In the genomic region with DNA sequence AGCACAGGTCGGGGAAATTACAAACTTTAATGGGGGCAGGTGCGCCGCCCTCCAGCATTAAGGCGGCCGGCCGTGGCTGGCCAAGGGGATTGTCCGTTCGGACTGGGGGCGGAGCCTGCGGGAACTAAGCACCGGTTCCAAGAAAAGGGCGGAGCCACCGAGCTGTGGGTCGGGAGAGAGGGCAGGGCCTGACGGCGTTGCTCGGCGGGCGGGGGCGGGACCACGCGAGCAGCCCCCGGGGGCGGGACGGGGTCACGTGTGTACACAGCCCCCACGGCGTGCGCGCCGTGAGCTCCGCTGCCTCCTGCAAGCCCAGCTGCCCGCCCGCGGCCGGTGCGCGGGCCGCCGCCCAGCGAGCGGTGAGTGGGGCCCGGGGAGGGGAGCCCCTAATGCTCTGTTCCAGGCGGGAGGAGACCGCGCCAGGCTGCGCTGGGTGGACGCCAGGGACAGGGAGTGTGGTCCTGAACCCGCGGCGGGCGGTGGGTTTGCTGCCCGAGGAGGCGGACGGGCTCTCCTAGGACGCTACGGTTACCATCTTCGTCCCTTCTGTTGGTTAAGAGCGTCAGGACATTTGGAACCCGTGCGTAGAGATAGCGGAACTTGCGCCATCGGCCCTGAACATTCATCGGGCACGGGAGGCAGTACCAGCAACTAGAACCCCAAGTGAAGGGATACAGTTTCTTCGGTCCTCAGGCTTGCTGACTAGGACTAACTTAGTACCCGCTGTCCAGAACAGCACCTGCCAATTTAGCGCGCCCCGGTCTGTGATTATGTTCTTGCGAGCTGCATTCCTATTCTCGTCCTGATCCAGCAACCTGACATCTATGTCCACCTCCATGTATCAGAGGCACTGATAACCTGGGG, we compare ENCODE assay signal across 8 mouse cellular contexts. TPM values are rescaled to one million over a fixed set of nuclear protein-coding genes. Genes with fewer than 3 reads are reported as not detected.
DNase-seq lines count a peak whose midpoint lies in the region; ATAC-seq lines count a peak whose summit lies in the region.

No protein-coding gene starts in this region.

- H3K9ac ChIP-seq in midbrain, embryonic 12.5 days (replicated peaks), result peak overlapping the region; percentile 59

- peak overlapping the region; percentile 83 for H3K4me3 ChIP-seq in embryonic facial prominence, embryonic 10.5 days
- H3K4me3 ChIP-seq in limb, embryonic 10.5 days, result peak overlapping the region; percentile 71
- H3K4me3 ChIP-seq in midbrain, embryonic 12.5 days, result peak overlapping the region; percentile 61

- peak; percentile 71 for ATAC-seq in granulocyte monocyte progenitor cell, adult 5-6 weeks (replicated peaks; ENCODE audit: poor library complexity, severe bottlenecking)
- ATAC-seq in midbrain, embryonic 12.5 days (ENCODE audit: low FRiP score, low read depth), result peak; percentile 87
- no peak for ATAC-seq in inflammation-experienced regulatory T-cells, adult 6 months

- H3K4me1 ChIP-seq in embryonic facial prominence, embryonic 10.5 days, result peaks cover 66% of the 10 kb centered on the region
- peaks cover 53% of the 10 kb centered on the region for H3K4me1 ChIP-seq in limb, embryonic 10.5 days
- peaks cover 24% of the 10 kb centered on the region for H3K4me1 ChIP-seq in midbrain, embryonic 12.5 days

- H3K9me3 ChIP-seq in embryonic facial prominence, embryonic 10.5 days, result no peaks in the 10 kb centered on the region
- no peaks in the 10 kb centered on the region for H3K9me3 ChIP-seq in limb, embryonic 10.5 days (replicated peaks)
- H3K9me3 ChIP-seq in midbrain, embryonic 12.5 days, result no peaks in the 10 kb centered on the region

- H3K36me3 ChIP-seq in embryonic facial prominence, embryonic 10.5 days (replicated peaks), result no peaks in the 10 kb centered on the region
- H3K36me3 ChIP-seq in limb, embryonic 10.5 days, result no peaks in the 10 kb centered on the region
- no peaks in the 10 kb centered on the region for H3K36me3 ChIP-seq in midbrain, embryonic 12.5 days

- peaks cover 5% of the 10 kb centered on the region; the same call in 1 of the 2 replicates for H3K27me3 ChIP-seq in embryonic facial prominence, embryonic 10.5 days (replicated peaks; ENCODE audit: low read depth, poor library complexity, severe bottlenecking)
- 0 out of 2 replicates have a peak, but pooled peaks cover 5% of the 10 kb centered on the region for H3K27me3 ChIP-seq in limb, embryonic 10.5 days (ENCODE audit: low read depth, poor library complexity, severe bottlenecking)
- H3K27me3 ChIP-seq in midbrain, embryonic 12.5 days, result 0 out of 2 replicates have a peak, but pooled peaks cover 4% of the 10 kb centered on the region

- H3K27ac ChIP-seq in embryonic facial prominence, embryonic 10.5 days (replicated peaks), result peak overlapping the region; percentile 83
- H3K27ac ChIP-seq in limb, embryonic 10.5 days, result peak overlapping the region; percentile 81
- no peak overlapping the region; the same call in 1 of the 2 replicates for H3K27ac ChIP-seq in midbrain, embryonic 12.5 days (replicated peaks)

- 2% methylated on average over 73 of the region's 73 CpGs for WGBS in embryonic facial prominence, embryonic 10.5 days
- WGBS in limb, embryonic 10.5 days, result 2% methylated on average over 73 of the region's 73 CpGs
- WGBS in midbrain, embryonic 12.5 days, result 2% methylated on average over 72 of the region's 73 CpGs

- H3K4me2 ChIP-seq in midbrain, embryonic 12.5 days (replicated peaks), result peak overlapping the region; percentile 89

- DNase-seq in adrenal gland, postnatal 14 days, result peak; percentile 98
- DNase-seq in embryonic facial prominence, embryonic 10.5 days (ENCODE audit: low spot score), result peak; percentile 91
- peak; percentile 97 for DNase-seq in kidney, adult 11 months
- DNase-seq in limb, embryonic 10.5 days (ENCODE audit: low spot score), result peak; percentile 89
- peak; percentile 98 for DNase-seq in skeletal muscle tissue, adult 2 months (ENCODE audit: low read depth, low spot score)

RNA-seq across cellular contexts. Expression of a gene that starts 3.1 kb away (rescaled TPM):
- 12.1 and 14.8 TPM in 2 replicates for total RNA-seq in adrenal gland, postnatal 14 days (2021)
- polyA plus RNA-seq in embryonic facial prominence, embryonic 10.5 days (2016; fragmentation: Nextera tagmentation; extraction: Ambion mirVana), result 1.7 and 2.5 TPM in 2 replicates
- total RNA-seq in granulocyte monocyte progenitor cell, adult 5-6 weeks (2014; fragmentation: Nextera tagmentation), result 5.0 and 7.3 TPM in 2 replicates
- total RNA-seq in granulocyte monocyte progenitor cell, adult 5-6 weeks (2017), result 4.0 and 5.4 TPM in 2 replicates
- polyA plus RNA-seq in limb, embryonic 10.5 days (2016; fragmentation: Nextera tagmentation; extraction: Ambion mirVana), result 2.2 and 2.3 TPM in 2 replicates
- 1.8 and 2.6 TPM in 2 replicates for polyA plus RNA-seq in midbrain, embryonic 12.5 days (2016; fragmentation: Nextera tagmentation; extraction: Ambion mirVana)
- 1 to 10 TPM; 3.9 to 5.8 (median 5.2) TPM for polyA plus RNA-seq in inflammation-experienced regulatory T-cells, adult 6 months (2017; shearing (Covaris generic))

RNA-seq across cellular contexts. Expression of a gene that starts 24.5 kb away (rescaled TPM):
- 0.30 TPM in 2 replicates for total RNA-seq in adrenal gland, postnatal 14 days (2021)
- polyA plus RNA-seq in embryonic facial prominence, embryonic 10.5 days (2016; fragmentation: Nextera tagmentation; extraction: Ambion mirVana), result 0.16 and 0.26 TPM in 2 replicates
- 0.53 and 5.8 TPM in 2 replicates for total RNA-seq in granulocyte monocyte progenitor cell, adult 5-6 weeks (2014; fragmentation: Nextera tagmentation)
- total RNA-seq in granulocyte monocyte progenitor cell, adult 5-6 weeks (2017), result 1.4 and 3.6 TPM in 2 replicates
- 0.16 and 0.56 TPM in 2 replicates for polyA plus RNA-seq in limb, embryonic 10.5 days (2016; fragmentation: Nextera tagmentation; extraction: Ambion mirVana)
- 0.22 and 0.36 TPM in 2 replicates for polyA plus RNA-seq in midbrain, embryonic 12.5 days (2016; fragmentation: Nextera tagmentation; extraction: Ambion mirVana)
- not detected for polyA plus RNA-seq in inflammation-experienced regulatory T-cells, adult 6 months (2017; shearing (Covaris generic))

RNA-seq across cellular contexts. Expression of a gene that starts 28.2 kb away (rescaled TPM):
- total RNA-seq in adrenal gland, postnatal 14 days (2021), result not detected in 2 replicates
- polyA plus RNA-seq in embryonic facial prominence, embryonic 10.5 days (2016; fragmentation: Nextera tagmentation; extraction: Ambion mirVana), result not detected in 2 replicates
- not detected in 2 replicates for total RNA-seq in granulocyte monocyte progenitor cell, adult 5-6 weeks (2014; fragmentation: Nextera tagmentation)
- not detected in 2 replicates for total RNA-seq in granulocyte monocyte progenitor cell, adult 5-6 weeks (2017)
- polyA plus RNA-seq in limb, embryonic 10.5 days (2016; fragmentation: Nextera tagmentation; extraction: Ambion mirVana), result not detected in 2 replicates
- 0.20 and 0.64 TPM in 2 replicates for polyA plus RNA-seq in midbrain, embryonic 12.5 days (2016; fragmentation: Nextera tagmentation; extraction: Ambion mirVana)
- polyA plus RNA-seq in inflammation-experienced regulatory T-cells, adult 6 months (2017; shearing (Covaris generic)), result not detected

RNA-seq across cellular contexts. Expression of a gene that starts 29.4 kb away (rescaled TPM):
- 68.3 and 74.0 TPM in 2 replicates for total RNA-seq in adrenal gland, postnatal 14 days (2021)
- polyA plus RNA-seq in embryonic facial prominence, embryonic 10.5 days (2016; fragmentation: Nextera tagmentation; extraction: Ambion mirVana), result 116 and 122 TPM in 2 replicates
- total RNA-seq in granulocyte monocyte progenitor cell, adult 5-6 weeks (2014; fragmentation: Nextera tagmentation), result 29.2 and 60.1 TPM in 2 replicates
- total RNA-seq in granulocyte monocyte progenitor cell, adult 5-6 weeks (2017), result 31.4 and 35.9 TPM in 2 replicates
- polyA plus RNA-seq in limb, embryonic 10.5 days (2016; fragmentation: Nextera tagmentation; extraction: Ambion mirVana), result 110 and 118 TPM in 2 replicates
- polyA plus RNA-seq in midbrain, embryonic 12.5 days (2016; fragmentation: Nextera tagmentation; extraction: Ambion mirVana), result 121 and 125 TPM in 2 replicates
- 10 to 100 TPM; 52.5 to 66.7 (median 65.2) TPM for polyA plus RNA-seq in inflammation-experienced regulatory T-cells, adult 6 months (2017; shearing (Covaris generic))

RNA-seq across cellular contexts. Expression of a gene that starts 42.3 kb away (rescaled TPM):
- total RNA-seq in adrenal gland, postnatal 14 days (2021), result 4.6 and 6.3 TPM in 2 replicates
- polyA plus RNA-seq in embryonic facial prominence, embryonic 10.5 days (2016; fragmentation: Nextera tagmentation; extraction: Ambion mirVana), result 0.33 and 0.46 TPM in 2 replicates
- total RNA-seq in granulocyte monocyte progenitor cell, adult 5-6 weeks (2014; fragmentation: Nextera tagmentation), result not detected in 2 replicates
- total RNA-seq in granulocyte monocyte progenitor cell, adult 5-6 weeks (2017), result not detected in 2 replicates
- polyA plus RNA-seq in limb, embryonic 10.5 days (2016; fragmentation: Nextera tagmentation; extraction: Ambion mirVana), result 0.19 and 0.39 TPM in 2 replicates
- 2.3 and 3.7 TPM in 2 replicates for polyA plus RNA-seq in midbrain, embryonic 12.5 days (2016; fragmentation: Nextera tagmentation; extraction: Ambion mirVana)
- not detected for polyA plus RNA-seq in inflammation-experienced regulatory T-cells, adult 6 months (2017; shearing (Covaris generic))
